Mouse (Mus musculus) heart, embryonic 14.5 days (tissue): Measurements from ENCODE around the gene Igf1. TPM values are rescaled to one million over a fixed set of nuclear protein-coding genes. Genes with fewer than 3 reads are reported as not detected.

Source experiments
- ATAC-seq: fragments of 200-750 bp; cut with Nextera tagmentation; 2 replicates; pipeline ENCODE4 v1.8.0; 2017; ENCODE audit warnings: low read depth, moderate TSS enrichment; ENCODE audit not compliant: insufficient number of reproducible peaks, insufficient read depth, low FRiP score
- H3K27ac ChIP-seq, 2 experiments: fragments of 200-500 bp in 1 of 2; fragments of 300-500 bp in 1 of 2; sonication (generic) in 1 of 2; replicated peaks in 1 of 2; 2 replicates each; pipeline ENCODE4 v1.5.1; 2012 to 2014; ENCODE audit warnings: low read depth in 2 of 2, low read length in 2 of 2, control low read depth in 1 of 2, mild to moderate bottlenecking in 1 of 2, mixed read lengths in 1 of 2; ENCODE audit not compliant: control insufficient read depth in 1 of 2, insufficient read depth in 1 of 2
- H3K27me3 ChIP-seq: fragments of 300-500 bp; sonication (generic); 2 replicates; pipeline ENCODE4 v1.6.1; 2014; ENCODE audit warnings: mild to moderate bottlenecking, low read length, control low read depth; ENCODE audit not compliant: control insufficient read depth, insufficient read depth
- H3K36me3 ChIP-seq: fragments of 300-500 bp; sonication (generic); 2 replicates; pipeline ENCODE4 v1.6.1; 2014; ENCODE audit warnings: mild to moderate bottlenecking, control low read depth, low read length, mixed read lengths; ENCODE audit not compliant: control insufficient read depth, insufficient read depth
- H3K4me1 ChIP-seq, 2 experiments: fragments of 200-500 bp in 1 of 2; fragments of 300-500 bp in 1 of 2; sonication (generic) in 1 of 2; 2 replicates each; pipeline ENCODE4 v1.6.1; 2012 to 2014; ENCODE audit warnings: low read length in 2 of 2, control low read depth in 1 of 2, mixed read lengths in 1 of 2; ENCODE audit not compliant: control insufficient read depth in 2 of 2, insufficient read depth in 2 of 2
- H3K4me2 ChIP-seq: fragments of 300-500 bp; sonication (generic); 2 replicates; pipeline ENCODE4 v1.6.1; 2014; ENCODE audit warnings: mild to moderate bottlenecking, low read length
- H3K4me3 ChIP-seq, 2 experiments: fragments of 200-500 bp in 1 of 2; fragments of 300-500 bp in 1 of 2; sonication (generic) in 1 of 2; 2 replicates each; pipeline ENCODE4 v1.5.1; 2012 to 2014; ENCODE audit warnings: low read length in 2 of 2, mild to moderate bottlenecking in 2 of 2, control low read depth in 1 of 2, low read depth in 1 of 2, moderate library complexity in 1 of 2; ENCODE audit not compliant: control insufficient read depth in 1 of 2, insufficient read depth in 1 of 2
- H3K9ac ChIP-seq: fragments of 300-500 bp; sonication (generic); 2 replicates; pipeline ENCODE4 v1.6.1; 2014; ENCODE audit warnings: mild to moderate bottlenecking, low read length
- H3K9me3 ChIP-seq: fragments of 300-500 bp; sonication (generic); 2 replicates; pipeline ENCODE4 v1.6.1; 2016; ENCODE audit warnings: low read length, control low read depth; ENCODE audit not compliant: control insufficient read depth
- WGBS: fragments of 180-500 bp; shearing (Covaris S2); extraction: QIAGEN DNeasy Blood & Tissue Kit; methylation state at CpG from one replicate; pipeline ENCODE4 v1.1.7; 2014; 5-methylcytosine and 5-hydroxymethylcytosine counted together
- polyA plus RNA-seq: library from polyadenylated mRNA; unstranded; fragments of >200 nt; fragmentation: Nextera tagmentation; extraction: Ambion mirVana; gene quantifications from 2 replicates; pipeline ENCODE4 v1.2.1, GENCODE M21; 2014

The Igf1 gene
- polyA plus RNA-seq, 1 experiment from 2014 or later = 46.9 TPM

- Histone ChIP-seq H3K9ac (no peak overlapping the region), H3K4me1 (0 out of 4 replicates have a peak, but pooled peaks cover 0 to 4% of the 10 kb centered on the region in 2 experiments), H3K27ac (no peak overlapping the region), H3K27me3 (no peaks in the 10 kb centered on the region), H3K4me2 (no peak overlapping the region), H3K9me3 (no peaks in the 10 kb centered on the region), H3K36me3 (no peaks in the 10 kb centered on the region), H3K4me3 (no peak overlapping the region)
- no peak for ATAC-seq
These were observed 31.8 kb downstream of the Igf1 start for GRCm38 (mm10) chr10:87889850-87890249.

- no peaks in the 10 kb centered on the region for H3K9me3 ChIP-seq
These were observed 34.2 kb downstream of the Igf1 start for GRCm38 (mm10) chr10:87892256-87892655.

GRCm38 (mm10) chr10:87893272-87893671, 35.2 kb downstream of the Igf1 start:
- no peak for ATAC-seq
- H3K27me3 ChIP-seq = no peaks in the 10 kb centered on the region
- 0 out of 4 replicates have a peak, but pooled peaks cover 0 to 4% of the 10 kb centered on the region in 2 experiments for H3K4me1 ChIP-seq

More at GRCm38 (mm10) chr10:87892256-87892655, 34.2 kb downstream of the Igf1 start:
- H3K4me3 ChIP-seq = no peak overlapping the region
- H3K4me2 ChIP-seq = no peak overlapping the region
- no peak overlapping the region for H3K9ac ChIP-seq
- H3K27ac ChIP-seq = no peak overlapping the region
- 0 out of 4 replicates have a peak, but pooled peaks cover 0 to 4% of the 10 kb centered on the region in 2 experiments for H3K4me1 ChIP-seq
- ATAC-seq = no peak
- no peaks in the 10 kb centered on the region for H3K27me3 ChIP-seq
- H3K36me3 ChIP-seq = no peaks in the 10 kb centered on the region

GRCm38 (mm10) chr10:87894461-87895120, 36.5 kb downstream of the Igf1 start:
- Histone ChIP-seq H3K27me3 (no peaks in the 10 kb centered on the region), H3K27ac (no peak overlapping the region), H3K36me3 (no peaks in the 10 kb centered on the region), H3K4me1 (no peaks in the 10 kb centered on the region), H3K9me3 (no peaks in the 10 kb centered on the region), H3K4me3 (no peak overlapping the region), H3K9ac (no peak overlapping the region), H3K4me2 (no peak overlapping the region)
- ATAC-seq = no peak
- whole genome bisulfite sequencing = 77% methylated on average over 4 of the region's 4 CpGs

More at GRCm38 (mm10) chr10:87893272-87893671, 35.2 kb downstream of the Igf1 start:
- Histone ChIP-seq H3K4me2 (no peak overlapping the region), H3K27ac (no peak overlapping the region), H3K9ac (no peak overlapping the region), H3K36me3 (no peaks in the 10 kb centered on the region), H3K4me3 (no peak overlapping the region), H3K9me3 (no peaks in the 10 kb centered on the region)
- WGBS = 72% methylated on average over 1 of the region's 1 CpGs

- no peak for ATAC-seq
- no peaks in the 10 kb centered on the region for H3K27me3 ChIP-seq
- WGBS = 71% methylated on average over 2 of the region's 2 CpGs
These were observed 37.3 kb downstream of the Igf1 start for GRCm38 (mm10) chr10:87895351-87895750.

GRCm38 (mm10) chr10:87897331-87897730, 39.3 kb downstream of the Igf1 start:
- H3K4me1 ChIP-seq = no peaks in the 10 kb centered on the region
- no peak overlapping the region for H3K4me2 ChIP-seq
- WGBS = 88% methylated on average over 4 of the region's 4 CpGs

More at GRCm38 (mm10) chr10:87895351-87895750, 37.3 kb downstream of the Igf1 start:
- H3K4me1 ChIP-seq = no peaks in the 10 kb centered on the region
- H3K4me2 ChIP-seq = no peak overlapping the region
- no peak overlapping the region for H3K27ac ChIP-seq
- H3K4me3 ChIP-seq = no peak overlapping the region
- H3K9ac ChIP-seq = no peak overlapping the region
- H3K36me3 ChIP-seq = no peaks in the 10 kb centered on the region
- no peaks in the 10 kb centered on the region for H3K9me3 ChIP-seq

GRCm38 (mm10) chr10:87898826-87899225, 40.8 kb downstream of the Igf1 start:
- Histone ChIP-seq H3K27me3 (no peaks in the 10 kb centered on the region), H3K36me3 (0 out of 2 replicates have a peak, but pooled peaks cover 4% of the 10 kb centered on the region), H3K4me2 (no peak overlapping the region), H3K27ac (no peak overlapping the region), H3K4me1 (peaks cover 0 to 5% of the 10 kb centered on the region in 2 experiments; a peak in 2 of 4 replicates), H3K9ac (no peak overlapping the region), H3K9me3 (no peaks in the 10 kb centered on the region), H3K4me3 (no peak overlapping the region)
- no peak for ATAC-seq
- WGBS = 90% methylated on average over 3 of the region's 3 CpGs

More at GRCm38 (mm10) chr10:87897331-87897730, 39.3 kb downstream of the Igf1 start:
- Histone ChIP-seq H3K27ac (no peak overlapping the region), H3K9ac (no peak overlapping the region), H3K4me3 (no peak overlapping the region), H3K9me3 (no peaks in the 10 kb centered on the region), H3K36me3 (0 out of 2 replicates have a peak, but pooled peaks cover 4% of the 10 kb centered on the region), H3K27me3 (no peaks in the 10 kb centered on the region)
- no peak for ATAC-seq
